Mouse (Mus musculus): ENCODE measurements around the gene Itpr1. TPM values are rescaled to one million over a fixed set of nuclear protein-coding genes. Genes with fewer than 3 reads are reported as not detected.

The Itpr1 gene
- polyA plus RNA-seq, 1 experiment from 2014 or later: 9.1 TPM

- DNase-seq (ENCODE audit: low spot score): no peak
These were observed 240.7 kb downstream of the Itpr1 start for GRCm38 (mm10) chr6:108453618-108454017.

DNA sequence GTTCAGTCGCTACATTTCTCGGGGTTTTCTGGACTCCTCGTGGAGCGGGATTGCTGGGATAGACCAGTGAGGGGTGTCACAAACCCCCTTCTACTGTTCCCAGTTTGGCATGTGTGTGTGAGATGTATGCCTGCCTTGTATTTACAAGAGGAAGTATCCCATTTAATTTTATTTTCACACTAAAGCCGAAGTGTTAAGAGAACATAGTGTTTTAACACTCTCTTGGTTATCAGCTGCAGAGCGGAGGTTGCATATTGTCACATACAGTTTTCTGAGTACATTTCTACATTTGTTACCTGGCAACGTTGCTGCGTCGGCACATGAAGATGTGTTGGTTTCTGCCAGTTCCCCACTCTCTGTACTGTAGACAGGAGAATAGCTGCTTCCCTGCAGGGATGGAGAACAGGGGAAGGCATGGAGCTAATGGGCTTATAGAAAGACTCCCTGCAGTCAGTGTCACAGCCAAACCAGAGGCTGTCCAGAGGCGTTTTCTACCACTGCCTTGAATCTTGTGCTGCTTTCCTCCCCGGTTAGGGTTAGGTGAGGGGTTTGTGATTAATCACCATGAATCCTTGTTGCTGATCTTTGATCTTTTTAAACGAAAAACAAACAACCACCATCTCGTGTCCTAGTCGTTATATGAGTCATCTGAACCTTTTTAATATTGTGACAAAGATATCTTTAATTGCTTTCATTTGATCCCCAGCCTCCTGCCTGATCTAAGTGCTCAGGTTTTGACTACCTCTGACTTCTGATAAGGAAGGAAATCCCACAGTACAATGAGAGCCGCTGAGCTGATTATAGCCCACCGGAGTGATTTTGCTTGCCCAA is 241.4 kb downstream of the Itpr1 start:
- WGBS: 74% methylated on average over 16 of the region's 16 CpGs
- H3K9ac ChIP-seq (ENCODE audit: low read depth, low read length): no peak overlapping the region
- no peaks in the 10 kb centered on the region for H3K36me3 ChIP-seq (ENCODE audit: control insufficient read depth, insufficient read depth, low read length)
- H3K9me3 ChIP-seq (ENCODE audit: control insufficient read depth, low read length): no peaks in the 10 kb centered on the region
- H3K4me2 ChIP-seq (ENCODE audit: low read depth, low read length): no peak overlapping the region
- H3K27ac ChIP-seq (replicated peaks; ENCODE audit: low read depth, low read length): no peak overlapping the region
- no peak for DNase-seq (ENCODE audit: low spot score)
- no peak for ATAC-seq (ENCODE audit: low read depth)
- peaks cover 34% of the 10 kb centered on the region for H3K4me1 ChIP-seq (ENCODE audit: control insufficient read depth, insufficient read depth, low read length)
- H3K4me3 ChIP-seq (ENCODE audit: low read depth, low read length): no peak overlapping the region
- H3K27me3 ChIP-seq (replicated peaks; ENCODE audit: control insufficient read depth, insufficient read depth, low read length): no peaks in the 10 kb centered on the region

More at GRCm38 (mm10) chr6:108453618-108454017, 240.7 kb downstream of the Itpr1 start:
- Histone ChIP-seq H3K4me2 (ENCODE audit: low read depth, low read length) (no peak overlapping the region), H3K27me3 (replicated peaks; ENCODE audit: control insufficient read depth, insufficient read depth, low read length) (no peaks in the 10 kb centered on the region), H3K4me3 (ENCODE audit: low read depth, low read length) (no peak overlapping the region), H3K4me1 (ENCODE audit: control insufficient read depth, insufficient read depth, low read length) (peaks cover 32% of the 10 kb centered on the region), H3K9me3 (ENCODE audit: control insufficient read depth, low read length) (no peaks in the 10 kb centered on the region), H3K36me3 (ENCODE audit: control insufficient read depth, insufficient read depth, low read length) (no peaks in the 10 kb centered on the region), H3K27ac (replicated peaks; ENCODE audit: low read depth, low read length) (no peak overlapping the region), H3K9ac (ENCODE audit: low read depth, low read length) (no peak overlapping the region)
- no peak for ATAC-seq (ENCODE audit: low read depth)
- 75% methylated on average over 5 of the region's 5 CpGs for WGBS

GRCm38 (mm10) chr6:108454979-108455836 is 242.3 kb downstream of the Itpr1 start:
- peaks cover 34% of the 10 kb centered on the region for H3K4me1 ChIP-seq (ENCODE audit: control insufficient read depth, insufficient read depth, low read length)
- H3K4me2 ChIP-seq (ENCODE audit: low read depth, low read length): no peak overlapping the region
- H3K9me3 ChIP-seq (ENCODE audit: control insufficient read depth, low read length): no peaks in the 10 kb centered on the region
- no peaks in the 10 kb centered on the region for H3K27me3 ChIP-seq (replicated peaks; ENCODE audit: control insufficient read depth, insufficient read depth, low read length)
- no peak overlapping the region for H3K9ac ChIP-seq (ENCODE audit: low read depth, low read length)
- H3K4me3 ChIP-seq (ENCODE audit: low read depth, low read length): no peak overlapping the region
- 91% methylated on average over 7 of the region's 7 CpGs for WGBS
- H3K27ac ChIP-seq (replicated peaks; ENCODE audit: low read depth, low read length): peak overlapping the region; percentile 79
- H3K36me3 ChIP-seq (ENCODE audit: control insufficient read depth, insufficient read depth, low read length): no peaks in the 10 kb centered on the region
- no peak for DNase-seq (ENCODE audit: low spot score)
- no peak for ATAC-seq (ENCODE audit: low read depth)

GRCm38 (mm10) chr6:108456231-108457062 is 243.6 kb downstream of the Itpr1 start:
- peak overlapping the region; percentile 13; the same call in 1 of the 2 replicates for H3K4me3 ChIP-seq (ENCODE audit: low read depth, low read length)
- ATAC-seq (ENCODE audit: low read depth) (peak; percentile 44), DNase-seq (ENCODE audit: low spot score) (peak; percentile 77)
- peak overlapping the region; percentile 79 for H3K27ac ChIP-seq (replicated peaks; ENCODE audit: low read depth, low read length)
- H3K27me3 ChIP-seq (replicated peaks; ENCODE audit: control insufficient read depth, insufficient read depth, low read length): no peaks in the 10 kb centered on the region
- no peaks in the 10 kb centered on the region for H3K36me3 ChIP-seq (ENCODE audit: control insufficient read depth, insufficient read depth, low read length)
- H3K9ac ChIP-seq (ENCODE audit: low read depth, low read length): peak overlapping the region; percentile 46
- no peaks in the 10 kb centered on the region for H3K9me3 ChIP-seq (ENCODE audit: control insufficient read depth, low read length)
- peaks cover 34% of the 10 kb centered on the region for H3K4me1 ChIP-seq (ENCODE audit: control insufficient read depth, insufficient read depth, low read length)
- 12% methylated on average over 18 of the region's 18 CpGs for WGBS
- peak overlapping the region; percentile 52 for H3K4me2 ChIP-seq (ENCODE audit: low read depth, low read length)

DNA sequence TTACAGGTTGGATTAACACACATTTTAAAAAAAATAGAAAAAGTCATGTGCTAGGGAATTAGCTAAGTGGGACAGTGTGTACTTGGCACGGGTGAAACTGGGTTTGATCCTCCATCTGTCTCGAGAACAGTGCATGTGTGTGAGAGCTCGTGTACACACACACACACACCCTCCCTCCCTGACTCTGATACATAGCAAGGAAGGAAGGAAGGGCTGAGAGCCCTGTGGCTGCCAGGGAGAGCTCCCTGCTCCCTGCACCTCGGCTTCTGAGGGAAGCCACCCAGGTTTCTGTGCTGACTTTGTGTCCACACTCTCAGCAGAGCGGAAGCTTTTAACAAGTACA is 244.1 kb downstream of the Itpr1 start:
- Histone ChIP-seq H3K27ac (replicated peaks; ENCODE audit: low read depth, low read length) (peak overlapping the region; percentile 79), H3K4me3 (ENCODE audit: low read depth, low read length) (0 out of 2 replicates have a peak overlapping the region, but pooled peaks have one; percentile 13), H3K9me3 (ENCODE audit: control insufficient read depth, low read length) (no peaks in the 10 kb centered on the region), H3K27me3 (replicated peaks; ENCODE audit: control insufficient read depth, insufficient read depth, low read length) (no peaks in the 10 kb centered on the region), H3K4me1 (ENCODE audit: control insufficient read depth, insufficient read depth, low read length) (peaks cover 34% of the 10 kb centered on the region), H3K9ac (ENCODE audit: low read depth, low read length) (0 out of 2 replicates have a peak overlapping the region, but pooled peaks have one; percentile 12), H3K4me2 (ENCODE audit: low read depth, low read length) (peak overlapping the region; percentile 52), H3K36me3 (ENCODE audit: control insufficient read depth, insufficient read depth, low read length) (no peaks in the 10 kb centered on the region)
- peak; percentile 56 for ATAC-seq (ENCODE audit: low read depth)
- peak; percentile 56 for DNase-seq (ENCODE audit: low spot score)
- 13% methylated on average over 5 of the region's 5 CpGs for WGBS

GRCm38 (mm10) chr6:108457516-108458181 is 244.8 kb downstream of the Itpr1 start:
- H3K9ac ChIP-seq (ENCODE audit: low read depth, low read length): no peak overlapping the region
- H3K27ac ChIP-seq (replicated peaks; ENCODE audit: low read depth, low read length): peak overlapping the region; percentile 82
- no peaks in the 10 kb centered on the region for H3K27me3 ChIP-seq (replicated peaks; ENCODE audit: control insufficient read depth, insufficient read depth, low read length)
- ATAC-seq (ENCODE audit: low read depth) (peak; percentile 54), DNase-seq (ENCODE audit: low spot score) (peak; percentile 92)
- H3K4me3 ChIP-seq (ENCODE audit: low read depth, low read length): no peak overlapping the region
- H3K36me3 ChIP-seq (ENCODE audit: control insufficient read depth, insufficient read depth, low read length): no peaks in the 10 kb centered on the region
- peak overlapping the region; percentile 28 for H3K4me2 ChIP-seq (ENCODE audit: low read depth, low read length)
- H3K4me1 ChIP-seq (ENCODE audit: control insufficient read depth, insufficient read depth, low read length): peaks cover 34% of the 10 kb centered on the region
- 36% methylated on average over 14 of the region's 14 CpGs for WGBS
- no peaks in the 10 kb centered on the region for H3K9me3 ChIP-seq (ENCODE audit: control insufficient read depth, low read length)

DNA sequence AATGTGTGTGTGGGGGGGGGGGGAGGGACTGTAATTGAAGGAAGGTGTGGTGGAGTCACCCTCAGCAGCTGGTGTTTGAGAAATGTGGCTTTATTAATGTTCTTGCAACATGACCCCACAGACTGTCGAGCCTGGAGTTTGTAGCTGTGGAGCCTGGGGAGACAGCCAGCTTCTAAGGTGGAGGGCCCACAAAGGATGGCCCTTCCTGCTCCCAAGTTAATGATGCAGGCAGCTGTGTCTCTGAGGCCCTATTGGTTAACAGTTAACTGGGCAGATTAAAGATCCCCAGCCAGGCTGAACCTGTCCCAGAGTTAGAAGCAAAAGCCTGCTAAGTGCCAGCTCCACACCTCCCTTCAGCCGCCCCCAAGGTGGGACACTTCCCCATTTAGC is 245.3 kb downstream of the Itpr1 start:
- H3K4me3 ChIP-seq (ENCODE audit: low read depth, low read length): no peak overlapping the region
- DNase-seq (ENCODE audit: low spot score) (peak; percentile 54), ATAC-seq (ENCODE audit: low read depth) (peak; percentile 42)
- H3K9ac ChIP-seq (ENCODE audit: low read depth, low read length): 0 out of 2 replicates have a peak overlapping the region, but pooled peaks have one; percentile 16
- H3K27ac ChIP-seq (replicated peaks; ENCODE audit: low read depth, low read length): peak overlapping the region; percentile 82
- H3K36me3 ChIP-seq (ENCODE audit: control insufficient read depth, insufficient read depth, low read length): no peaks in the 10 kb centered on the region
- H3K9me3 ChIP-seq (ENCODE audit: control insufficient read depth, low read length): no peaks in the 10 kb centered on the region
- H3K27me3 ChIP-seq (replicated peaks; ENCODE audit: control insufficient read depth, insufficient read depth, low read length): no peaks in the 10 kb centered on the region
- H3K4me2 ChIP-seq (ENCODE audit: low read depth, low read length): no peak overlapping the region
- H3K4me1 ChIP-seq (ENCODE audit: control insufficient read depth, insufficient read depth, low read length): peaks cover 34% of the 10 kb centered on the region
- WGBS: 31% methylated on average over 2 of the region's 2 CpGs
